Mouse (Mus musculus) cerebellum, adult 2 months (tissue): Measurements from ENCODE around the gene Cnot6.

Experiments
- CTCF ChIP-seq: fragments of 200-500 bp; IDR thresholded peaks from 2 replicates; pipeline ENCODE4 v1.5.1; 2011; ENCODE audit warnings: low read depth, mild to moderate bottlenecking, control low read depth, low read length, moderate library complexity, borderline replicate concordance; ENCODE audit not compliant: insufficient read depth
- POLR2A ChIP-seq: fragments of 200-500 bp; IDR thresholded peaks from 2 replicates; pipeline ENCODE4 v1.6.1; 2011; ENCODE audit warnings: low read length, control low read depth, borderline replicate concordance; ENCODE audit not compliant: insufficient read depth

- TF ChIP-seq CTCF = no peak
- no peak for TF ChIP-seq POLR2A
Measured at GRCm38 (mm10) chr11:49758096-49758495, 45.6 kb upstream of the Cnot6 start.
